Mouse (Mus musculus): ENCODE measurements around the gene Crebbp. TPM values are rescaled to one million over a fixed set of nuclear protein-coding genes. Genes with fewer than 3 reads are reported as not detected.

The Crebbp gene
- polyA plus RNA-seq, 1 experiment = 8.2 TPM

GRCm38 (mm10) chr16:4190166-4190565 lies 23.6 kb downstream of the Crebbp start:
- TF ChIP-seq USF1 (IDR thresholded peaks at IDR 0.05; ENCODE audit: low read depth) (no peak), CEBPB (IDR thresholded peaks at IDR 0.05; ENCODE audit: low read depth) (no peak), FOSL1 (IDR thresholded peaks at IDR 0.05; ENCODE audit: insufficient read depth, low read length, poor library complexity, severe bottlenecking) (no peak), MYOD1 (IDR thresholded peaks at IDR 0.05; ENCODE audit: control insufficient read depth, insufficient read length, low read depth) (no peak), MAX (IDR thresholded peaks at IDR 0.05) (no peak), CTCF (IDR thresholded peaks at IDR 0.05; ENCODE audit: control insufficient read depth, insufficient read depth, insufficient read length) (no peak), MYOG (IDR thresholded peaks at IDR 0.05; ENCODE audit: control insufficient read depth, extremely low read depth, insufficient read length) (no peak)
- Histone ChIP-seq H3K36me3 (ENCODE audit: control insufficient read depth, insufficient read depth) (peaks cover 2% of the 10 kb centered on the region), H3K4me3 (ENCODE audit: insufficient read depth, poor library complexity, severe bottlenecking) (no peak overlapping the region), H3K79me3 (ENCODE audit: low read depth) (peaks cover 99% of the 10 kb centered on the region), H3ac (ENCODE audit: control insufficient read depth, insufficient read length, low read depth) (no peak overlapping the region), H3K79me2 (ENCODE audit: control insufficient read depth, insufficient read depth) (peaks cover 100% of the 10 kb centered on the region), H3K27me3 (ENCODE audit: control insufficient read depth, insufficient read depth, insufficient read length) (no peaks in the 10 kb centered on the region)

- Histone ChIP-seq H3K27me3 (ENCODE audit: control insufficient read depth, insufficient read depth, insufficient read length) (no peaks in the 10 kb centered on the region), H3K79me2 (ENCODE audit: control insufficient read depth, insufficient read depth) (peaks cover 98% of the 10 kb centered on the region), H3ac (ENCODE audit: control insufficient read depth, insufficient read length, low read depth) (no peak overlapping the region), H3K4me3 (ENCODE audit: insufficient read depth, poor library complexity, severe bottlenecking) (no peak overlapping the region), H3K36me3 (ENCODE audit: control insufficient read depth, insufficient read depth) (peaks cover 51% of the 10 kb centered on the region), H3K79me3 (ENCODE audit: low read depth) (peaks cover 81% of the 10 kb centered on the region)
- no peak for TF ChIP-seq CEBPB (IDR thresholded peaks at IDR 0.05; ENCODE audit: low read depth)
- TF ChIP-seq MYOD1 (IDR thresholded peaks at IDR 0.05; ENCODE audit: control insufficient read depth, insufficient read length, low read depth) = no peak
- no peak for TF ChIP-seq USF1 (IDR thresholded peaks at IDR 0.05; ENCODE audit: low read depth)
- no peak for TF ChIP-seq CTCF (IDR thresholded peaks at IDR 0.05; ENCODE audit: control insufficient read depth, insufficient read depth, insufficient read length)
- no peak for TF ChIP-seq FOSL1 (IDR thresholded peaks at IDR 0.05; ENCODE audit: insufficient read depth, low read length, poor library complexity, severe bottlenecking)
- no peak for TF ChIP-seq MAX (IDR thresholded peaks at IDR 0.05)
These were observed 38.7 kb downstream of the Crebbp start for GRCm38 (mm10) chr16:4175134-4175533.

- H3K4me3 ChIP-seq (ENCODE audit: insufficient read depth, poor library complexity, severe bottlenecking) = no peak overlapping the region
- no peak overlapping the region for H3ac ChIP-seq (ENCODE audit: control insufficient read depth, insufficient read length, low read depth)
- peaks cover 27% of the 10 kb centered on the region for H3K36me3 ChIP-seq (ENCODE audit: control insufficient read depth, insufficient read depth)
- peaks cover 64% of the 10 kb centered on the region for H3K79me3 ChIP-seq (ENCODE audit: low read depth)
- H3K79me2 ChIP-seq (ENCODE audit: control insufficient read depth, insufficient read depth) = peaks cover 75% of the 10 kb centered on the region
- H3K27me3 ChIP-seq (ENCODE audit: control insufficient read depth, insufficient read depth, insufficient read length) = no peaks in the 10 kb centered on the region
- no peak for TF ChIP-seq MYOD1 (IDR thresholded peaks at IDR 0.05; ENCODE audit: control insufficient read depth, insufficient read length, low read depth)
- TF ChIP-seq MYOG (IDR thresholded peaks at IDR 0.05; ENCODE audit: control insufficient read depth, extremely low read depth, insufficient read length) = no peak
- no peak for TF ChIP-seq CEBPB (IDR thresholded peaks at IDR 0.05; ENCODE audit: low read depth)
- no peak for TF ChIP-seq FOSL1 (IDR thresholded peaks at IDR 0.05; ENCODE audit: insufficient read depth, low read length, poor library complexity, severe bottlenecking)
- no peak for TF ChIP-seq CTCF (IDR thresholded peaks at IDR 0.05; ENCODE audit: control insufficient read depth, insufficient read depth, insufficient read length)
- no peak for TF ChIP-seq MAX (IDR thresholded peaks at IDR 0.05)
- TF ChIP-seq USF1 (IDR thresholded peaks at IDR 0.05; ENCODE audit: low read depth) = no peak
These were observed 44.3 kb downstream of the Crebbp start for GRCm38 (mm10) chr16:4169530-4169929.

- H3ac ChIP-seq (ENCODE audit: control insufficient read depth, insufficient read length, low read depth) = no peak overlapping the region
- H3K36me3 ChIP-seq (ENCODE audit: control insufficient read depth, insufficient read depth) = peaks cover 20% of the 10 kb centered on the region
- no peaks in the 10 kb centered on the region for H3K27me3 ChIP-seq (ENCODE audit: control insufficient read depth, insufficient read depth, insufficient read length)
- TF ChIP-seq CEBPB (IDR thresholded peaks at IDR 0.05; ENCODE audit: low read depth) (no peak), CTCF (IDR thresholded peaks at IDR 0.05; ENCODE audit: control insufficient read depth, insufficient read depth, insufficient read length) (no peak), FOSL1 (IDR thresholded peaks at IDR 0.05; ENCODE audit: insufficient read depth, low read length, poor library complexity, severe bottlenecking) (no peak), USF1 (IDR thresholded peaks at IDR 0.05; ENCODE audit: low read depth) (no peak), MYOD1 (IDR thresholded peaks at IDR 0.05; ENCODE audit: control insufficient read depth, insufficient read length, low read depth) (no peak), MAX (IDR thresholded peaks at IDR 0.05) (no peak), MYOG (IDR thresholded peaks at IDR 0.05; ENCODE audit: control insufficient read depth, extremely low read depth, insufficient read length) (no peak)
- peaks cover 71% of the 10 kb centered on the region for H3K79me2 ChIP-seq (ENCODE audit: control insufficient read depth, insufficient read depth)
- no peak overlapping the region for H3K4me3 ChIP-seq (ENCODE audit: insufficient read depth, poor library complexity, severe bottlenecking)
- H3K79me3 ChIP-seq (ENCODE audit: low read depth) = peaks cover 58% of the 10 kb centered on the region
These were observed 45.3 kb downstream of the Crebbp start for GRCm38 (mm10) chr16:4168476-4168875.

- Histone ChIP-seq H3K79me3 (ENCODE audit: low read depth) (peaks cover 74% of the 10 kb centered on the region), H3K36me3 (ENCODE audit: control insufficient read depth, insufficient read depth) (peaks cover 5% of the 10 kb centered on the region), H3ac (ENCODE audit: control insufficient read depth, insufficient read length, low read depth) (no peak overlapping the region), H3K79me2 (ENCODE audit: control insufficient read depth, insufficient read depth) (peaks cover 83% of the 10 kb centered on the region), H3K27me3 (ENCODE audit: control insufficient read depth, insufficient read depth, insufficient read length) (no peaks in the 10 kb centered on the region), H3K4me3 (ENCODE audit: insufficient read depth, poor library complexity, severe bottlenecking) (no peak overlapping the region)
- TF ChIP-seq CEBPB (IDR thresholded peaks at IDR 0.05; ENCODE audit: low read depth) (no peak), FOSL1 (IDR thresholded peaks at IDR 0.05; ENCODE audit: insufficient read depth, low read length, poor library complexity, severe bottlenecking) (no peak), MAX (IDR thresholded peaks at IDR 0.05) (no peak), MYOD1 (IDR thresholded peaks at IDR 0.05; ENCODE audit: control insufficient read depth, insufficient read length, low read depth) (no peak), MYOG (IDR thresholded peaks at IDR 0.05; ENCODE audit: control insufficient read depth, extremely low read depth, insufficient read length) (no peak), USF1 (IDR thresholded peaks at IDR 0.05; ENCODE audit: low read depth) (no peak), CTCF (IDR thresholded peaks at IDR 0.05; ENCODE audit: control insufficient read depth, insufficient read depth, insufficient read length) (no peak)
These were observed 52.9 kb downstream of the Crebbp start for GRCm38 (mm10) chr16:4160898-4161247.
